Mouse (Mus musculus) embryonic facial prominence, embryonic 11.5 days (tissue): ENCODE measurements at regions not wholly inside any gene's neighbourhood (a gene's known extent, or its start where the extent isn't known, plus 50 kb on each side); places are given as distances from the start of the nearest gene placed in this dataset.

Experiments used
- ATAC-seq: fragments of 200-750 bp; cut with Nextera tagmentation; replicated peaks from 2 replicates; pipeline ENCODE4 v1.8.0; 2017; ENCODE audit warnings: low read depth; ENCODE audit not compliant: insufficient number of reproducible peaks, low FRiP score, low TSS enrichment
- DNase-seq: peaks from one replicate; pipeline ENCODE4 v3.0.0-alpha.2; 2015; ENCODE audit warnings: low spot score
- H3K27ac ChIP-seq: fragments of 300-500 bp; sonication (generic); replicated peaks from 2 replicates; pipeline ENCODE4 v1.5.1; 2014; ENCODE audit warnings: mild to moderate bottlenecking, low read depth, low read length, control low read depth
- H3K27me3 ChIP-seq: fragments of 300-500 bp; sonication (generic); 2 replicates; pipeline ENCODE4 v1.6.1; 2014; ENCODE audit warnings: mild to moderate bottlenecking, low read length, moderate library complexity, mixed read lengths; ENCODE audit not compliant: control insufficient read depth, insufficient read depth
- H3K36me3 ChIP-seq: fragments of 300-500 bp; sonication (generic); replicated peaks from 2 replicates; pipeline ENCODE4 v1.6.1; 2014; ENCODE audit warnings: low read depth, mild to moderate bottlenecking, low read length, moderate library complexity, mixed read lengths; ENCODE audit not compliant: control insufficient read depth, insufficient read depth
- H3K4me1 ChIP-seq: fragments of 300-500 bp; sonication (generic); 2 replicates; pipeline ENCODE4 v1.6.1; 2014; ENCODE audit warnings: low read length, mixed read lengths; ENCODE audit not compliant: control insufficient read depth, insufficient read depth
- H3K4me2 ChIP-seq: fragments of 300-500 bp; sonication (generic); 2 replicates; pipeline ENCODE4 v1.6.1; 2014; ENCODE audit warnings: low read depth, mild to moderate bottlenecking, control low read depth, low read length, moderate library complexity
- H3K4me3 ChIP-seq: fragments of 300-500 bp; sonication (generic); 2 replicates; pipeline ENCODE4 v1.5.1; 2014; ENCODE audit warnings: low read depth, low read length, control low read depth
- H3K9ac ChIP-seq: fragments of 300-500 bp; sonication (generic); replicated peaks from 2 replicates; pipeline ENCODE4 v1.6.1; 2014; ENCODE audit warnings: mild to moderate bottlenecking, control low read depth, low read length
- H3K9me3 ChIP-seq: fragments of 300-500 bp; sonication (generic); replicated peaks from 2 replicates; pipeline ENCODE4 v1.6.1; 2016; ENCODE audit warnings: mild to moderate bottlenecking, low read length, inconsistent platforms, mixed read lengths; ENCODE audit not compliant: control insufficient read depth
- WGBS: fragments of 180-500 bp; shearing (Covaris S2); extraction: QIAGEN DNeasy Blood & Tissue Kit; methylation state at CpG from one replicate; pipeline ENCODE4 v1.1.7; 2014; 5-methylcytosine and 5-hydroxymethylcytosine counted together

DNA sequence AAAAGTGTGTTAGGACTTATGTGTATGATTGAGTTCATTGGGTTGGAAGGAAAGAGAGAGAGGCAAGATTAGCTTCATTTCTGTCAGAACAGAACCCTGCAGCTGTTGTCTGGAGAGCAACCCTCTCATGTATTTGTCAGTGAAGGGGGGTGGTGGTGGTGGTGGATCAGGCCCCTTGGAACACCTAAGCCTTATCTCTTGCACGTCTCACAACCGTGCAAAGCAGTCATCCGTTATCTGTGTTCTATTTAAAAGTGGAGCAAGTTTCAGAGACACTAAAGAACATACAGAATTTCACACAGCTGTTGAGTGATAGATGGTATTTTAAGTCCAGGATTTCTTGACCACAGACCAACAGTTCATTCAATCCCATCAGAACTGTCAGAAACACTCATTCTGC is 604.7 kb downstream of the Gm826 start:
- Histone ChIP-seq H3K27me3 (no peaks in the 10 kb centered on the region), H3K36me3 (no peaks in the 10 kb centered on the region), H3K9ac (no peak overlapping the region), H3K4me2 (no peak overlapping the region), H3K27ac (no peak overlapping the region), H3K4me1 (no peaks in the 10 kb centered on the region), H3K9me3 (no peaks in the 10 kb centered on the region), H3K4me3 (no peak overlapping the region)
- 80% methylated on average over 3 of the region's 3 CpGs for WGBS
- ATAC-seq (no peak), DNase-seq (no peak)

DNA sequence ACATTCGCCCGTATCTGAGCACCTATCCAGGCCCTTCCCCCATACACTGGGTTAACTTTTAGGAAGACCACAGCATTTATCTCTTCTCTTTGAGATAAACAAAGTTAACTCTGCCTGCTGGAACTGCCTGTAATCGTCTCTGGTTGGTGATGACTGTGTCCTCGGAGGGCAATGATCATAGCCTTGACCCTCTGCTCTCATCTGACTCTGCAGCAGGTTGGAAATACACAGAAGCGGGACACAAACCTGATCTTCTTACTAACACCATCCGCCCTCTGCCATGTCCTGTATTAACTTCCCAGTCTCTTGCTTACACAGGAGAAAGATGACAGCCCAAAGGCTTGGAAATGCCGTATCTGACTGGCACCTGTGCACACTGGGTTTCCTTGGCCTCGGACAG is 603.7 kb downstream of the Gm826 start:
- Histone ChIP-seq H3K27ac (no peak overlapping the region), H3K4me1 (no peaks in the 10 kb centered on the region), H3K27me3 (no peaks in the 10 kb centered on the region), H3K9ac (no peak overlapping the region), H3K36me3 (no peaks in the 10 kb centered on the region), H3K4me3 (no peak overlapping the region), H3K9me3 (no peaks in the 10 kb centered on the region), H3K4me2 (no peak overlapping the region)
- ATAC-seq (no peak), DNase-seq (no peak)
- WGBS = 84% methylated on average over 8 of the region's 8 CpGs

DNA sequence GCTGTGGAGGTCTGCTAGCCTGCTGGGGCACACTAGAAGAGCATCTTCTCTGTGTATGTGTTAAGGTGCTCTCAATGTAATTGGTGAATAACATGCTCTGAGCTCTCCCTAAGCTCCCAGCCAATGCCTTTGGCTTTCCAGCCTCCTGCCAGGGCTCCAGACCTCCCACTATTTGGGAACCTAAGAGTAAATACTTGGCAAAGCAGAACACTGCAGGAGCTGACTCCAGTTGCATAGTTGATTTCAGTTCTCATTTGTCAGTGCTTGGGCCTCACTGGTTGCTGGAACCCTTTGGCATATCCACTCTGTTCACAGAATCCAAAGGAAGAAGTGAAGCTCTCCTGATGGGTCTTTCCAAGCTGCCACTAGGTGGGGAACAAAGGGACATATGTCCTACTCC is 602.7 kb downstream of the Gm826 start:
- no peak overlapping the region for H3K9ac ChIP-seq
- ATAC-seq = no peak
- no peaks in the 10 kb centered on the region for H3K36me3 ChIP-seq
- H3K4me2 ChIP-seq = no peak overlapping the region
- H3K9me3 ChIP-seq = no peaks in the 10 kb centered on the region
- H3K4me3 ChIP-seq = no peak overlapping the region
- H3K4me1 ChIP-seq = no peaks in the 10 kb centered on the region
- no peak for DNase-seq
- H3K27ac ChIP-seq = no peak overlapping the region
- H3K27me3 ChIP-seq = no peaks in the 10 kb centered on the region

DNA sequence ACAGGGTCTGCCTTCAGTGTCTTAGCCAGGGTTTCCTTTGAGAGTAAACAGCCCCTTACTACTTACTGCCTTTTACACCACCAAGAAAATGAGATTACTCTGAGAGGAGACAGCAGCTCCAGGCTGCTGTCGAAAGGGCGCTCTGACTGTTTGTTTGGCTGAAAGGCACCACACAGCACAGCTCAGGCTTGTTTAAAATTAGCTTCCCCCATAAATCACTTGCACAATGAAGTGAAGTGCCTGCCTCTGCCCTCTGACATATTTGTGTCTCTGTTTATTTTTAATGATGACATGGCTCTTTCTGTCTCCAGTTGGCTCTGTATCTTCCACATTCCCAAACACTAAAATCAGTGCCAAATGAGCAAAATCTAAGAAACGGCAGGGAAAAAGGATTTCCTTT is 601.5 kb downstream of the Gm826 start:
- WGBS = 46% methylated on average over 3 of the region's 3 CpGs
- Histone ChIP-seq H3K36me3 (no peaks in the 10 kb centered on the region), H3K4me2 (no peak overlapping the region), H3K9me3 (no peaks in the 10 kb centered on the region), H3K4me1 (no peaks in the 10 kb centered on the region), H3K4me3 (no peak overlapping the region), H3K27ac (no peak overlapping the region), H3K9ac (no peak overlapping the region), H3K27me3 (no peaks in the 10 kb centered on the region)
- ATAC-seq (no peak), DNase-seq (no peak)

DNA sequence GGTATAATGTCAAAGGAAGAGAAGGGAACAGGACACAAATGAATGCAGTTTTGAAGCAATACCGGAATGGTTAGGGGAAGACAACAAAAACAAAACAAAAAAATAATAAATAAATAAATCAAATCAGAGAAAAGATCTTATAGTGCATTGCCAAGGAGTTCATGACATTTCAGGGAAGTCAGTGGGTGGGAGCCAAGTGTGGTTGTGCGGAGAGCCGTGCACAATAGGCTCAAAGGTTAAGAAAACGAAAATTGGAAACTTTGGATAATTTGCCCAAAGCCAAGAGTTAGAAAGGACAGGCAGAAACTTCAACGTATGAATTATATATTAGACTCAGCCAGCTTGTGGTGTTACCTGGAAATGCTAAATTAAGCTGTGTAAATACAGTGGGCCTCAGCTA is 599.4 kb downstream of the Gm826 start:
- ATAC-seq (no peak), DNase-seq (no peak)
- H3K36me3 ChIP-seq = no peaks in the 10 kb centered on the region
- no peak overlapping the region for H3K4me2 ChIP-seq
- no peaks in the 10 kb centered on the region for H3K4me1 ChIP-seq
- no peaks in the 10 kb centered on the region for H3K9me3 ChIP-seq
- WGBS = 62% methylated on average over 5 of the region's 5 CpGs
- H3K27me3 ChIP-seq = no peaks in the 10 kb centered on the region
- H3K9ac ChIP-seq = no peak overlapping the region
- H3K27ac ChIP-seq = no peak overlapping the region
- no peak overlapping the region for H3K4me3 ChIP-seq

DNA sequence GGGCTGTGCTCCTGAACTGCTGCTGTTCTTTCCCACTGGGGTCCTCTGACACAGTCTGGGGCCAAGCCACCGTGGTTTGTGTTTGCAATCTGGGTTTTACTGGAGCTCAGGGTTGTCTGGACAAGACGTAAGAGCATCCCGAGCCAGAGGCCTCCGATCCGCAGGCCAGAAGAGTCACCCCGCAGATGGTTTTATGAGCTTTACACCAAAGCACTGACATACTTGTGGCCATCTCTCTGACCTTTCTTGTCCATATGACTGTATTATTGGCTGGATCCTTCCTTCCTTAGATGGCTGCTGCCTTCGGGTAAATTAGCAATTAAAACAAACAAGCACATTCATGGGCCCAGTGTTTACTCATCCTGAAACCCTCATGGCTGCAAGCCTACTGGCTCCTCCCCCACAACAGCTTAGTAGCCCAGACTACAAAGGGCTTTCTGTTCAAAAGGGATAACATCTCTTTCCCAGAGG is 578.4 kb downstream of the Gm826 start:
- Histone ChIP-seq H3K4me2 (no peak overlapping the region), H3K36me3 (no peaks in the 10 kb centered on the region), H3K9ac (no peak overlapping the region), H3K4me3 (no peak overlapping the region), H3K4me1 (no peaks in the 10 kb centered on the region), H3K27ac (no peak overlapping the region), H3K9me3 (no peaks in the 10 kb centered on the region), H3K27me3 (no peaks in the 10 kb centered on the region)
- DNase-seq = peak; percentile 49
- 35% methylated on average over 7 of the region's 7 CpGs for WGBS
- ATAC-seq = no peak

DNA sequence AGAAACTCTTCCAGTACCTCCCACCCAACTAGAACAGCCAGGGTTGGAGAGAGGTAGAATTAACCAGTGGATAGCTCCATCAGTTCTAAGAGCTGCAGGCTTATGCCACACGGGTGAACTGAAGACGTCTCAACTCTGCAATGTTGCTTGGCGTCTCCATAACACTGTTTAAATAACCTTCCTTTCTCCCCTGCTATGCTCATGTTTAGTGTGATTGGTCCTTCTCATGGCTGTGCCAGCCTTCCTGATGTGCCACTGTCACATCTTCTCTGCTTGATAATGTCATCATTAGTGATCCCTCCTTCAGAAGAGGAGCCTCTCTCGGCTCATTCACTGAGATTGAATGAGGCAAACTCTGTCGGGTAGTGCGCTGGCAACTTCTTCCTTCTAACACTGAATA is 573.2 kb downstream of the Gm826 start:
- Histone ChIP-seq H3K36me3 (no peaks in the 10 kb centered on the region), H3K9me3 (no peaks in the 10 kb centered on the region), H3K27ac (no peak overlapping the region), H3K27me3 (no peaks in the 10 kb centered on the region), H3K4me3 (no peak overlapping the region), H3K4me2 (no peak overlapping the region), H3K4me1 (no peaks in the 10 kb centered on the region), H3K9ac (no peak overlapping the region)
- DNase-seq = no peak
- ATAC-seq = no peak
- 89% methylated on average over 6 of the region's 6 CpGs for WGBS

DNA sequence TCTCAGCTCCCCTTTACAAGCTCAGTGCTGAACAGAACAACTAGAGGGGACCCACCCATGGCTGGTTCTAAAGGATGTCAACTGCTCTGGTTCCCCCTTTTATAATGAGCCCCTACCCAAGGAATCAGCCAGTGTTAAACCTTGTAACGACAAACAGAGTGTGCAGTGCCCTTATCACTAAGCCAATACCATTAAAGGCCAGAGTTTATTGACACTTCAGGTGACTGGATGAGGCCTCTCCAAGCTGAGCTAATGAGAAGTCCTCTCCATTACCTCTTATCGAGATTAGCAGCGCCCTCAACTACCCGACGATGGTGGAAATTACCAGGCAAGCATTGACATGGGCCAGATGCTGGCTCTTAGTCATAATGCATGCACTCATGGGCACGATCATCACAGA is 570.8 kb downstream of the Gm826 start:
- 82% methylated on average over 6 of the region's 6 CpGs for WGBS
- Histone ChIP-seq H3K27me3 (no peaks in the 10 kb centered on the region), H3K9me3 (no peaks in the 10 kb centered on the region), H3K36me3 (no peaks in the 10 kb centered on the region), H3K4me1 (no peaks in the 10 kb centered on the region), H3K27ac (no peak overlapping the region), H3K4me2 (no peak overlapping the region), H3K9ac (no peak overlapping the region), H3K4me3 (no peak overlapping the region)
- no peak for ATAC-seq
- no peak for DNase-seq
